12 mouse cellular contexts compared by ENCODE assay signal in the genomic region with DNA sequence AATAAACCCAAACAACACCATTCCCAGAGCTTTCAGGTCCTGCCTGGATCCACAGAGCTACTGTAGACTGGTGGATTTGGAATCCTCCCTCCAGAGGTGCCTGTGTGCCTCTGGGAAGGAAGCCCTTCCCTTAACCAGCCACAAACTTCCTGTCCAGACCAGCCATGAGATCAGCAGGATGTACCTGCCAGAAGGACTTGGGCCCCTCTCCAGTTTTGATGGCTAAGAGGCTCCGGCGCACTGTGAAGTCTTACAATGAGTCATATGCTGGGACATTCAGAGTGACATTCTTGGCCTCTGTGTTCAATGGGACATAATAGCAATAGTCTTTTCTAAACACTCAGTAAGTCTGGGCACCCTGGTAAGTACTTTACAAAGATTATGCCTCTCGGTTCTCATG.
DNase-seq lines count a peak whose midpoint lies in the region; ATAC-seq lines count a peak whose summit lies in the region.
"Had no signal": no experiment of that assay in that cellular context is flagged by ENCODE, and none has a peak within 500 bp of the region (broad histone marks: within the 10 kb centered on the region; RNA-seq: fewer than 3 reads in every experiment).

No protein-coding gene starts in this region.

- intact Hi-C loops in gastrocnemius, postnatal 14 days (cut with DNase I; ENCODE audit: low total_unique reads): no loop called here

- ATAC-seq in hematopoietic stem cell, adult 5-6 weeks (replicated peaks in 1 of 2; ENCODE audit: insufficient read depth in 1 of 2, low FRiP score in 2 of 2, low TSS enrichment in 1 of 2, low read depth in 1 of 2, poor library complexity in 2 of 2, severe bottlenecking in 2 of 2): peak; percentile 17 to 36; a peak in 1 of 4 replicates

- DNase-seq in kidney, postnatal 10 days: peak; percentile 19
- no peak for DNase-seq in kidney, postnatal 36 days
- DNase-seq in gastrocnemius, postnatal 14 days: peak; percentile 58
- peak; percentile 53 to 80 for DNase-seq in lung, postnatal 4 days
- DNase-seq in spleen, adult 12 weeks (ENCODE audit: low spot score): no peak
- DNase-seq in thymus, adult 18-20 months: no peak
- no peak for DNase-seq in ovary, postnatal 36 days (ENCODE audit: low spot score)
- DNase-seq: adrenal gland, postnatal 14 days; cerebellum, postnatal 10 days; kidney, adult 18-20 months; retina, postnatal 1 day had no signal

Comparison
In these comparisons a context has a peak if more than half of its experiments do, and no peak if none do; other contexts are left out.
1. DNase-seq: peak in kidney, postnatal 10 days (single experiment), gastrocnemius, postnatal 14 days (single experiment) and lung, postnatal 4 days (2 of 2); none in kidney, postnatal 36 days (0 of 2), spleen, adult 12 weeks (single experiment), thymus, adult 18-20 months (0 of 2) and ovary, postnatal 36 days (single experiment).